Mouse (Mus musculus) brown adipose tissue, adult 24 weeks (tissue): Measurements from ENCODE around the gene Mcrip2. TPM values are rescaled to one million over a fixed set of nuclear protein-coding genes. Genes with fewer than 3 reads are reported as not detected.

Experiments
- H3K27ac ChIP-seq: fragments of 200-500 bp; replicated peaks from 2 replicates; pipeline ENCODE4 v1.5.1; 2012; ENCODE audit warnings: low read depth, mild to moderate bottlenecking, low read length
- H3K4me1 ChIP-seq: fragments of 200-500 bp; 2 replicates; pipeline ENCODE4 v1.6.1; 2012; ENCODE audit warnings: low read length, mixed read lengths; ENCODE audit not compliant: control insufficient read depth, insufficient read depth, insufficient read length
- H3K4me3 ChIP-seq: fragments of 200-500 bp; 2 replicates; pipeline ENCODE4 v1.5.1; 2012; ENCODE audit warnings: low read depth, mild to moderate bottlenecking, low read length, moderate library complexity; ENCODE audit not compliant: insufficient read depth
- polyA plus RNA-seq: library from polyadenylated mRNA; stranded (reverse); fragments of >200 nt; gene quantifications from 2 replicates; pipeline ENCODE4 v1.2.4, GENCODE M21; 2012; ENCODE audit not compliant: missing spikeins, insufficient read depth, insufficient read length

Gene Mcrip2
- polyA plus RNA-seq, 1 experiment = 432 TPM

- H3K4me1 ChIP-seq = no peaks in the 10 kb centered on the region
- no peak overlapping the region for H3K4me3 ChIP-seq
- H3K27ac ChIP-seq = no peak overlapping the region
Observed at GRCm38 (mm10) chr17:25887467-25887866, 18.9 kb upstream of the Mcrip2 start.

DNA sequence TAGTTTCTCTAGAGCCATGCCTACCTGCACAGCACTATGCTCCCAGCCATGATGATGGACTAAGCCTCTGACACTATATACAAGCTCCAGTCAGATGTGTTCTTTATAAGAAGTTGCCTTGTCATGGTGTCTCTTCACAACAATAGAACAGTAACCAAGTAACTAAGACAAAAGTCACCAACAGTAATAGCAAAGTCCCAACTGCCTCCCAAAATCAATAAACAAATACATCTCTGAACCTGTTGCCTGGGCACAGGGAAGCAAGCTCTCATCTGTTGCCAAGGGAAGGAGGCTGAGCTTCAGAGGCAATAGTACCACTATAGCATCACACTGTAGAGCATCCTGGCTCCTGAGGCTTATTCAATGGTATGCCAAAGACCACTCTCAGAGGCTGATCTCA is 18.2 kb upstream of the Mcrip2 start:
- Histone ChIP-seq H3K27ac (no peak overlapping the region), H3K4me3 (no peak overlapping the region), H3K4me1 (no peaks in the 10 kb centered on the region)

DNA sequence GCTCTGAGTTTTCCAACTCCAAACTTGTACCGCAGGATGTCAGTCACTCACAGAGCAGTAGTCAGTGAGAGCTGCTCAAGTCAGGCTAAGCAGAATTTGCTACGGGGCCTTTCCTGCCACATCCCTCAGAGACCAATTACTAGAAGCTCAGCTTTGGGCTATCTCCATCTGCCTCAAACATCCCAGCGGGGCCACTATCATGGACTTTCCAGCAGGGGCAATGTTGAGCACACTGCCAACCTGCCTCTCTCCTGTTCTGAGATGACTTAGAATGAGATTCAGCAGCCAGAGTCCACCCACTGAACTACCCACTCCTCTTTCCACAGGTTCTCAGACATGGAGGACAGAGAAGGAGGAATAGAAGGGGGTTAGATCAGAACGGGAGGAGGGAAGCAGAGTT is 17.1 kb upstream of the Mcrip2 start:
- no peak overlapping the region for H3K27ac ChIP-seq
- no peak overlapping the region for H3K4me3 ChIP-seq
- H3K4me1 ChIP-seq = 0 out of 2 replicates have a peak, but pooled peaks cover 2% of the 10 kb centered on the region

GRCm38 (mm10) chr17:25883824-25884223 is 15.3 kb upstream of the Mcrip2 start:
- no peak overlapping the region for H3K27ac ChIP-seq
- H3K4me3 ChIP-seq = no peak overlapping the region
- 0 out of 2 replicates have a peak, but pooled peaks cover 2% of the 10 kb centered on the region for H3K4me1 ChIP-seq

- Histone ChIP-seq H3K4me3 (no peak overlapping the region), H3K27ac (no peak overlapping the region), H3K4me1 (0 out of 2 replicates have a peak, but pooled peaks cover 2% of the 10 kb centered on the region)
Observed at GRCm38 (mm10) chr17:25883268-25883667, 14.7 kb upstream of the Mcrip2 start.

GRCm38 (mm10) chr17:25882306-25882705 is 13.7 kb upstream of the Mcrip2 start:
- Histone ChIP-seq H3K4me3 (no peak overlapping the region), H3K27ac (no peak overlapping the region), H3K4me1 (0 out of 2 replicates have a peak, but pooled peaks cover 2% of the 10 kb centered on the region)

GRCm38 (mm10) chr17:25881691-25882090 is 13.1 kb upstream of the Mcrip2 start:
- 0 out of 2 replicates have a peak, but pooled peaks cover 2% of the 10 kb centered on the region for H3K4me1 ChIP-seq
- H3K27ac ChIP-seq = no peak overlapping the region
- no peak overlapping the region for H3K4me3 ChIP-seq

DNA sequence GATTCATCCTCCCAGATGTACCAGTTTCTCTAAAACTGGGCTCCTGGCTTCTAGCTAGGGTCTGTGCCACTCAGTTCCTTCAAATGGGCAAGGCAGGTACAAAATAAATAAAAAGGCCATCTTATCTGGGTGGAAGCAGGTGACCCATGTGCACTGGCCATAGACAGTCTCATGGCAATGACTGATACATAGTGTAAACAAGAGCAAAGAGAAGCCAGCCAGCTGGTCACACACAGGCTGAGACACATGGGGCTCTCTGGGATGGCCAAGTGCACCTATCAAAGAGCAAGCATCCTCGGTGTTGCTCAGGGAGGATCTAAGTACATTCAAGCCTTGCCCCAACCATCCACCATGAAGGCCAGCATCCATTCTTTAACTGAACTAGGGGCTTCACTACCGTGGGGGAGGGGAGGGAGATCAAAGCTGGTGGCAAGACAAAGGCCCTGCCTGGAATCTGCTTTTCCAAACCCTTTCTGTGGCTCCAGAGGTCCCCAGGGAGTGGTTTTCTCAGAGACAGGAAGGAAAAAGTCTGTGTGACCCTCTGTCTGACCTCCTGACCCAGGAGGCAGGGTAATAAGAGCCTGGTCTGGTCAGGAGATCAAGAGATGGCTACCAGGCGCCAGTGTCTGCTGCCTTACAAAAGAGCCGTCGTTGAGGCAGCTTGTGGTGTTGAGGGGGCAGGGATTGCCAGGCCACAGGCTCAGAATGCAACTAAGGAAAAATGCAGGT is 12.5 kb upstream of the Mcrip2 start:
- no peak overlapping the region for H3K4me3 ChIP-seq
- peaks cover 5% of the 10 kb centered on the region; the same call in 1 of the 2 replicates for H3K4me1 ChIP-seq
- no peak overlapping the region for H3K27ac ChIP-seq

DNA sequence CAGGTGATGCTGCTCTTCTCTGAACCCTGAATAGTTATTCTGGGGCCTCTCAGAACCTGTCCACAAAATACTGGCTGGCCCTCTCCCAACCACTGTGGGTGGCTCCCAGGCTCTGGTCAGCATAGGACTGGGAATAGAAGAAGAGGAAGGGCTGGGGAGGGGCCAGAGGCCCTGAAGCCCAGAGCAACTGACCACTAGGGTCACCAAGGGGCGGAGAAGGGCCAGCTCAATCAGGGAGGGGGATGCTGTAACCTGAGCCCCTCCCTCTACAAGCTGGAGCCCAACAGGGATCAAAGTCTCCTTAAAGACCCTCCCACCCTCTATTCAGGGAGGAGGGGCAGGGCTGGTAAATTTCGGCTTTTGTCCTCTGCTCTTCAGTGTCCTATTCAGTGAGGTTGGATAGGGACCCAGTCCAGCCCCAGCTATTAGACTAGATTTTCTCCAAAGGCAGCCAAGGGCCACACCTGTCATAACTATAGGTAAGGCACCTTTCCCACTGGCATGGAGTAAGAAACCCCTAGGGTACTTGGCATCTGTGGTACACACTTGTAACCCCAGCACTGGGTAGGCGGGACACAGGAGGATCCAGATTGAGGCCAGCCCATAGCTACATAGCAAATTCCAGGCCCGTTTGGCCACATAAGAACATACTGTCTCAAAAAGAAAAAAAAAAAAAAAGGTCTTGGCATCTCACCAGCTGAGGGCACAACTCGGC is 11.8 kb upstream of the Mcrip2 start, which contains the start of gene Wfikkn1:
TSS of gene Wfikkn1 (minus strand) at position 663 of the 715 bp plus-strand sequence.
- Histone ChIP-seq H3K27ac (no peak within 1 kb of the TSS), H3K4me1 (peaks cover 8% of the 10 kb centered on the region; the same call in 1 of the 2 replicates)

GRCm38 (mm10) chr17:25879750-25880149 is 11.2 kb upstream of the Mcrip2 start:
- Histone ChIP-seq H3K27ac (no peak overlapping the region), H3K4me3 (no peak overlapping the region), H3K4me1 (peaks cover 8% of the 10 kb centered on the region; the same call in 1 of the 2 replicates)

More for the DNA sequence above, 11.8 kb upstream of the Mcrip2 start, which contains the start of gene Wfikkn1:
- no peak within 1 kb of the TSS for H3K4me3 ChIP-seq

- Histone ChIP-seq H3K4me1 (peaks cover 8% of the 10 kb centered on the region; the same call in 1 of the 2 replicates), H3K27ac (no peak overlapping the region), H3K4me3 (no peak overlapping the region)
Observed at GRCm38 (mm10) chr17:25879261-25879660, 10.7 kb upstream of the Mcrip2 start.

GRCm38 (mm10) chr17:25878611-25879180 is 10.1 kb upstream of the Mcrip2 start:
- H3K4me1 ChIP-seq = peaks cover 11% of the 10 kb centered on the region; the same call in 1 of the 2 replicates
- H3K27ac ChIP-seq = no peak overlapping the region
- no peak overlapping the region for H3K4me3 ChIP-seq

GRCm38 (mm10) chr17:25877741-25878610 is 9.4 kb upstream of the Mcrip2 start:
- H3K4me3 ChIP-seq = no peak overlapping the region
- H3K4me1 ChIP-seq = peaks cover 11% of the 10 kb centered on the region; the same call in 1 of the 2 replicates

DNA sequence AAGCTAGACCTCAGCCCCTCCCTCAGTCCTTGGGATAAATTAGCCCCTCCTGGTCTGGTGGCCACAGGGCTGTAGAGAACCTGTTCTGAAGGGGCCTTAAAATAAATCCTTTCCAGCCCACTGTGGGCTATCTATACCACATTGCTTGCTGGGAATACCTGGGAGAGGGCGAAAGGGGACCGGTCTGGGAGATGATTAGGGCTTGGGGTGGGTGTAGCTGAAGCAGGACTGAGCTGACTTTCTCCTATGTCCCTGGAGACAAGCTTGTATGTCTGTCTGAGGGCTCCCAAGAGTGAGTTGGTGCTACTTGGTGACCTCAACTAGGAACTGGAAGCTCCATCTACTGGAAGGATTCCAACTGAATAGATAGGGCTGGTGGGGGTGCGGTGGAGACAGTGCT is 8.5 kb upstream of the Mcrip2 start:
- no peak overlapping the region for H3K27ac ChIP-seq
- H3K4me3 ChIP-seq = no peak overlapping the region
- H3K4me1 ChIP-seq = peaks cover 11% of the 10 kb centered on the region; the same call in 1 of the 2 replicates

More at GRCm38 (mm10) chr17:25877741-25878610, 9.4 kb upstream of the Mcrip2 start:
- H3K27ac ChIP-seq = no peak overlapping the region
